Mouse (Mus musculus): ENCODE measurements around the gene Gdpd4.

GRCm38 (mm10) chr7:98095852-98096251 lies 176.1 kb downstream of the Gdpd4 start:
- TF ChIP-seq EP300 (IDR thresholded peaks at IDR 0.05; ENCODE audit: low read depth) (no peak), CTCF (IDR thresholded peaks at IDR 0.05; ENCODE audit: low read depth) (no peak)
